In the genomic region with DNA sequence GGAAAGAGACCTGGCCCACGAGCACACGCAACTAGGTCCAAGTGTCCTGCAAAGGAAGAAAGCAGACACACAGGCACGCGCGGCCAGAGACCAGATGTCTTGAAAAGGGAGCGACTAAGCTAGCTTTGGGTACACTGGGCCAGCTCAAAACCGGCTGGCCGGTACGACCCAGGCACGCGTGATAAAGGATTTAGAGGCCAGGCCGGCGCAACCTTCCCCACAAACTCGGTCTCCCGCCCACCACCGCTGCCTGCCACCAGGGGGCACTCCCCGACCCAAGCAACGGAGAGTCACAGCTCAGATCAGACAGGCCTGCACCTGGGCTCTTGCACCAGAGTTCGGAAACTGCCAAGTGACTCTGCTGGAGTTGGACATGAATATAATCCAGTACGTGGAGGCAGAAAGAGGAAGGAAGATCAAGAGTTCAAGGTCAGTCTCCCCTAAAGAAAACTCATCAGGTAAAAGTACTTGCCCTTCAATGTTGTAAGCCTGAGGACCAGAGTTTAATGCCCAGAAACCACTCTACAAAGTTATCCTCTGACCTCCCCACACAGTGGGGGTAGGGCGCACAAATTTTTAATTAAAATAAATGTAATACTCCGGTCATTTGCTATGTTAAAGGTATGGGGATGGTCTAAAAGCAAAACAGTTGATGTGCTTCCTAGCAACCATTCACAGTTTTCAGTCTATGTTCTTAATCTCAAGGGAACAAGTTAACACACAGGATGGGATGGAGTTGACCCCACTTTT, we compare ENCODE assay signal across 8 mouse cellular contexts. TPM values are rescaled to one million over a fixed set of nuclear protein-coding genes. Genes with fewer than 3 reads are reported as not detected.
DNase-seq lines count a peak whose midpoint lies in the region; ATAC-seq lines count a peak whose summit lies in the region.

No protein-coding gene starts in this region.

- H3K27ac ChIP-seq in hindbrain, embryonic 10.5 days, result peak overlapping the region; percentile 66

- peak overlapping the region; percentile 58 for H3K4me3 ChIP-seq in hindbrain, embryonic 10.5 days

- peak; percentile 86 for ATAC-seq in frontal cortex, adult (ENCODE audit: low TSS enrichment)

- no peaks in the 10 kb centered on the region for H3K9me3 ChIP-seq in hindbrain, embryonic 10.5 days

- peak; percentile 76 for DNase-seq in MN1 (ENCODE audit: low spot score)
- DNase-seq in cerebellum, adult 9-10 months, result peak; percentile 88
- peak; percentile 85 for DNase-seq in hindbrain, embryonic 10.5 days (ENCODE audit: low spot score)
- peak; percentile 84 to 89 for DNase-seq in layer of hippocampus, postnatal 10 days (ENCODE audit: low spot score in 2 of 2)
- peak; percentile 94 for DNase-seq in lung, postnatal 10 days
- DNase-seq in ovary, postnatal 14 days (ENCODE audit: low spot score), result peak; percentile 90
- DNase-seq in thymus, postnatal 14 days, result peak; percentile 96

- H3K4me1 ChIP-seq in hindbrain, embryonic 10.5 days (replicated peaks), result peaks cover 15% of the 10 kb centered on the region

- H3K27me3 ChIP-seq in hindbrain, embryonic 10.5 days (ENCODE audit: insufficient read depth, poor library complexity, severe bottlenecking), result no peaks in the 10 kb centered on the region

- WGBS in hindbrain, embryonic 10.5 days, result 8% methylated on average over 22 of the region's 22 CpGs

- no peaks in the 10 kb centered on the region for H3K36me3 ChIP-seq in hindbrain, embryonic 10.5 days

RNA-seq across cellular contexts. Expression of gene Cdc14b, which starts 26.1 kb away (rescaled TPM):
- 11.2 and 16.3 TPM in 2 replicates for polyA plus RNA-seq in hindbrain, embryonic 10.5 days (2016; fragmentation: Nextera tagmentation; extraction: Ambion mirVana)
- total RNA-seq in layer of hippocampus, postnatal 10 days (2021), result 1 to 10 TPM; 2.6 to 3.2 TPM

Comparison
In these comparisons a context has a peak if more than half of its experiments do, and no peak if none do; other contexts are left out.
1. Peak in every context shown above with its lines: DNase-seq, ATAC-seq, H3K4me3 ChIP-seq and H3K27ac ChIP-seq.